Mouse (Mus musculus): Measurements from ENCODE around the gene Slxl1.
"Not testable (repeated sequence)": the region's sequence is repeated elsewhere in the genome, so short reads cannot be mapped to it uniquely, and the experiment has no call there.

Slxl1 gene

GRCm38 (mm10) chrX:55226576-55226975, at the start of gene Slxl1:
Slxl1 (plus strand) TSS chrX:55226876.
- not testable (repeated sequence) for DNase-seq (ENCODE audit: low read depth, low spot score)

All from c-Kit-negative CD71-positive TER-119-positive erythroid progenitor cells, embryonic 14.5 days (primary cell).